Mouse (Mus musculus): ENCODE data around the gene Fam174b.

DNA sequence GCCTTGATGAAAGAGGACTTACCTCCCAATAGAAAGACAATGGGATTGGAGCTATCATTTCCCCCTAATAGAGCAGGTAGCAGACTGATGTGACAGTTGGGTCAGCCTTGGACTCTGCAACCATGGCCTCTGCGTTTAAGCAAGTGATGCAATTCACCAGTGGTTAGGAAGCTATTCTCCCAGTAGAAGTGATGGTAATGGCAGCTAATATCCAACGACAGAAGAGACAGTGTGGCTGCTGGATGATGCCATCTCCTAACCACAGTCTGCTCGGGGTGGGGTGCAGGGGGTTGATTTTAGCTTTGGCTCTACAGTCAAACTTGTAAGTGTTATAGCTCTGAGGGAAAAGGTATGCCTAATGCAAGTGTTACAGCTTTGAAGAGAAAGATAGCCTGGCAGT lies 18.3 kb upstream of the Fam174b start:
- TF ChIP-seq CTCF (IDR thresholded peaks at IDR 0.05; ENCODE audit: extremely low read depth, insufficient read depth, low read length): no peak
- no peak for TF ChIP-seq POLR2A (IDR thresholded peaks at IDR 0.05; ENCODE audit: extremely low read depth, insufficient read depth, low read length)

All from cortical plate, adult 2 months (tissue).